Mouse (Mus musculus): ENCODE results near the gene Usp33.

Gene Usp33

DNA sequence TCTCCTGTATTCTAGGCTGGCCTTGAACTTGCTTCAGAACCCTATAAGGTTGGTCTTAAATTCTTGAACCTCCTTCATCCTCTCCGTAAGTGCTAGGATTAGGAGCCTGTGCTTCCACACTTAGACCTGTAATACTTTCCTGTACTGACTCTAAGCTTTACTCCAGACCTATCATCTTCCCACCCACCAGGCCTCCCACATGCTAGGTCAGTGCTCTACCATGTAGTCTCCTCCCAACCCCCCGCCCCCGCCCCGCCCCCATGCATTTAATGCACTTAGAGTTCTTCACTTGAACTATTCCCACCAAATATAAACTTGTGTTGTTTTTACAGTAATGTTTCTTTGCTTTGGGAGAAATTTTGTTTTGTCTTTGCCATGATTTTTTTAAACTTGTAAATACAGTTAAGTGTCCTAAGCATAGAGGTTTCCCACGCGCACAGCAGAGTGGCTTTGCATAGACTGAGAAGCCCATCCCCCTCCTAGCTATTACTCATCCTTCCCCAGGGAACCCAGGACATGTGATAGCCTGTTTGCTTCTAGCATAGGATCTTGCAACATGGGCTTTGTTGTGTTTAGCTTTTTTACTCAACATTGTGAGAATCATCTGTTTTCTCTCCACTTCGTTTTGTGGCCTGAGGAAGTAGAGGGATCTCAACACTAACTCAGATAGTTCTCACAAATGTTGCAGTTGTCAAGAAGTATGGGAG, 55.8 kb downstream of the Usp33 start:
- DNase-seq (ENCODE audit: low spot score): peak; percentile 68

DNA sequence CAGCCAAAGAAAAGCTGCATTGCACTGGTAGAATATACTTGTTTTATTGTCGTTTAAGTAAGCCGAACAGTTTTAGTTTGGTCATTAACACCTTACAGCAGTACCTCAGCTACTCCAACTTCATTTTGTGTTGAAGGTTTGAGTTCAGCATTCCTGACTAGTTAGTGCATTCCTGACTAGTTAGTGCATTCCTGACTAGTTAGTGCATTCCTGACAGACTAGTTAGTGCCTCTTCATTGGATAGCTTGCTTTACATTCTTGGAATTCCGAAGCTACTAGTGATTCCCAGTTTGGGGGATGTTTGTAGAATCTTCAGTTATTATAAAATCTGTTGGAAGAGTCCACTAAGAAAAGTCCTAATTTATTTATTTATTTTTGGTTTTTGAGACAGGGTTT, 56.4 kb downstream of the Usp33 start:
- DNase-seq (ENCODE audit: low spot score): no peak

DNA sequence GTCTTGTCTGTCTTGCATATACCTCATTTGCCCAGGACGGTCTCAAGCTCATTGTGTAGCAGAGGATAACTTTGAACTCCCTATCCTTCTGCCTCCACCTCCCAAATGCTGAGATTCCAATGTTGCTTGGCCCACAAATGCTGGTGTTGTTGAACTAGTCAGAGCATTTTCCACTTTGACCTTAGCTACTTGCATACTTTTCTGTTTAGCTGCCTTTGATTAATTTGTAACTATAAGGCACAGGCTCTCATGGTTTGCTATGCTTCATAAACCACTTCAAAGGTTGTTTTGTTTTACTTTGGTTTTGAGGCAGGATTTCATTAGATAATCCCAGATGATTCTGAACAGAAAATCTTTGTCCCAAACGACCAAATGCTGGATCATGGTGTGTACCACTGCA, 57.5 kb downstream of the Usp33 start:
- no peak for DNase-seq (ENCODE audit: low spot score)

DNA sequence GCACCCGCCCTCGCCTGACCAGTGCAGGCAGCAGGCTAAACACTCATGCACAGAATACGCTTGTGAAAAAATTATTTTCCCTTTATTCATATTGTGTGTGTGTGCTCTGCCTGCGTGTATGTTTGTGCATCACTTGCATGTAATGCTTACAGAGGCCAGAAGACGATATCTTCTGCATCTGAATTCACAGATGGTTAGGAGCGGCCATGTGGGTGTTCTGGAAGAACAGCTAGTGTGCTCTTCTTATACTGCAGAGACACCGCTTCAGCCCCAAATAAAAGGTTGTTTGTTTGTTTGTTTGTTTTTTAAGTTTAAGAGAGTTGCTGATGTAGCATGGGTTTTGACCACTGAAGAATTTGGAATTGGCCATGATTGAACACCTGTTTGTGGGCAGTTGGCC, 59.1 kb downstream of the Usp33 start:
- no peak for DNase-seq (ENCODE audit: low spot score)

DNA sequence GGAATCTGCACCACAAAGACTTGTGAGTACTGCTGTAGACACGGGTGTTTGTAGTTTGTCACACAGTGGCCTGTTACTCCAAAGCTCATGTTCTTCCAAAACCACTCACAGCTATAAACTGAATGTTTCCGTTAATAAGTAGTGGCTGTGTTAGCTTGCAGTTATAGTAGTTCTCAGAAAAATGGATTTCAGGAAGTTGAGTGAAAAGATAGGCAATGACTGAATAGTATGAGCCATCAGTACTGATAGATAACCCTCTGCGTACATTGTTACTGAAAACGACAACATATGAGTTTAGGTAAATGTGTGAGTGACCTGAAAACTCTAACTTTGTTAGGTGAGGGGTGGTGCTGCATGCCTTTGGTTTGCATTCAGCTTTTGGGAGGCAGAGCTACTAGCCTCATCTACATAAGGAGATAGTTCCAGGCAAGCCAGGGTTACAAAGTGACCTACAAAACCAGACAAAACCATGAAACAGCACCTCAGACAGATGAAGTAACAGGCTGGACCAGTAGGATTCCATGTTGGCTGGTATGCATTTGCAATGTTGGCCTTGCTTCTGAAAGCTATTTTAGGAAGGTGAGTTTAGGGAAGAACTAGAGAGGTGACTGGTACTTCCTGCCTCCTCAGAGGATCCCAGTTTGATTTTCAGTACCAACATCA, 59.8 kb downstream of the Usp33 start:
- DNase-seq (ENCODE audit: low spot score): no peak

DNA sequence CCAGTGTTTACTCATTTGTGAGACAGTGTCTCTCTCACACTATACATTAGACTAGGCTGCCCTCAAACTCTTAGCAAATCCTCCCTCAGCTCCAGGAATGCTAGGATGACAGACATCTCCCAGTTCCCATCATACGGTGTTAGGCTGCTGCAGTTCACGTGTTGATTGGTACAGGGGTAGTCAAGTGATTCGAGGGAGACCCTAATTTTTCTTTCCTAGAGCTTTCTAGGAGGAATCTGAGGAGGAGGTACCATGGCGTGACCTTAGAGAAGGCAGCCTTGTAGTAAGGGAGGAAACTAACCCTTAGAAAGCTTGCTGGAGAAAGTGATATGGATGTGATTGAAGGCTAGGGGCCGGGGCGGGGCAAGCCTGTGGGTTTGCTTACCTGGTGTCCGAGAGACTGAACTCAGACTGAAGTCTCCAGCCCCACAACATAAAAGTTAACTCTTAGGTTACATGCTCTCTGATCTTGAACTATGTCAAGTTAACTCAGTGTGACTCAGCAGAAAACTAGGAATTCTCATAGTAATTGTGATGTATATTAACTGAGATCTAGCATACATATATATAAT, 64.8 kb downstream of the Usp33 start:
- DNase-seq (ENCODE audit: low spot score): no peak

DNA sequence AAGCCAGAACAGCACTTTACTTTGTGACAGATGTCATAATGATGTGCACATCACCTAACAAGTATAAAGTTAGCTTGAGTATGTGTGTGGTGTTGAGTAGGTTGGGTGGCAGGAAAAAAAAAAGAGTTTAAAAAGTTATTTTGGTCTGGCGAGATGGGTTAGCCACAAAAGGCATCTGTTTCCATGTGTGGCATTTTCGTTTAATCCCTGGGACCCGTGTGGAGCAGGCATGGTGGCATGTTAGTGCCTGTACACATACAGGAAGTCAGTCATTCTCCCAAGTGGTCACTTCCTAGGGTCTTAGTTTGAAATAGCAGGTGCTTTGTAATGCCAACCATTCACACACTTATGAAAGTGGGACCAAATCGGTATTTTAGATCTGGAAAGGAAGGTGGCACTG, 66.1 kb downstream of the Usp33 start:
- DNase-seq (ENCODE audit: low spot score): no peak

DNA sequence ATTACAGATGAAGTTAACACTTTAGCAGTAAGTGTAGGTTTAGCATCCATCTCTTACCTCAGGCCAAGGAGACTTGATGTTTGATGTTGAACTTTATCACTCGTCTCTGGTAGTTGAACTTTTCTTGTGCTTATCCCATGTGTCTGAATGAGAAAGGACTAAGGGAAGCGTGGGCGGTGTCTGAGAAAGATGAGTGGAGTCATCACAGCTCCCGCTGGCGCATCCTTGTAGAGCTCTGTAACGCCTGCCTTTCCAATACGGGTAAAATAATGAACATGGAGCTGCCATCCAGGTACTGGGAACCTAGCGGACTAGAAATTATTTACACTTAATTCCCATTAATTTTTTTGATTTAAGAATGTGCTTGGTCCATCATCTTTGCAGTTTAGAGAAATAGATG, 82.6 kb downstream of the Usp33 start:
- DNase-seq (ENCODE audit: low spot score): no peak

DNA sequence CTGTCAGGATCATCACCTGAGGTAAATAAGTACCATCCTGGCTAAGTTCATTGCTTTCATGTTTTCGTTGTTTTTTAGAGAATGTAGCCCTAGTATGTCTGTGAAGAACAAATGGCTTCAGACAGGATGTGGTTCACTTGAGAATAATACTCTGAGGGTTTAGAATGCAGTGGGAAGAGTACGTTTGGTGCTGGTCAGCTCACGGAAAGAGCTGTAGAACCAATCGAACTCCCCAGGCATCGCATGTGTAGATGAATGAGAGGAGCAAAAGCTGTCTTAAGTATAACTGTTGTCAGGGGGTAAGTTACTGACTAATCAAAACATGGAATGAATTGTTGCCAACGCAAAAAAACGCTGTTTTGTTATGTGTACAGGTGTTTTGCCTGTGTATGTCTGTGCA, 86.4 kb downstream of the Usp33 start:
- no peak for DNase-seq (ENCODE audit: low spot score)

DNA sequence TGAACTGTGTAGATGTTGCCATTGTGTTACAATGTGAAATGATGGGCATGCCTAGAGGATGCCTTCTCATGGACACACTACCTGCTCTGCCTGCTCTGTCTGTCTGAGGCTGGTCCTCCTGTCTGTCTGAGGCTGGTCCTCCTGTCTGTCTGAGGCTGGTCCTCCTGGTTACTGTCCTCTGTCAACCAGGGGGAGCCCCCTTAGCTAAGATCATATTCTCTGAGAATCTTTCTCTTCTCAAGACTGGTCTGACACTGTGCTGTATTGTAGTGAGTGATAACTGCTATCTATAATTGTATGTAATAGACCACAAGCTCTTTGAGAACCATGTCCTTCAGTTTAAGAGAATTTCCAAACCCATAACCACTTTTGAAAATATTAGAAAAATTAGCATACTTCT, 89.3 kb downstream of the Usp33 start:
- DNase-seq (ENCODE audit: low spot score): no peak

DNA sequence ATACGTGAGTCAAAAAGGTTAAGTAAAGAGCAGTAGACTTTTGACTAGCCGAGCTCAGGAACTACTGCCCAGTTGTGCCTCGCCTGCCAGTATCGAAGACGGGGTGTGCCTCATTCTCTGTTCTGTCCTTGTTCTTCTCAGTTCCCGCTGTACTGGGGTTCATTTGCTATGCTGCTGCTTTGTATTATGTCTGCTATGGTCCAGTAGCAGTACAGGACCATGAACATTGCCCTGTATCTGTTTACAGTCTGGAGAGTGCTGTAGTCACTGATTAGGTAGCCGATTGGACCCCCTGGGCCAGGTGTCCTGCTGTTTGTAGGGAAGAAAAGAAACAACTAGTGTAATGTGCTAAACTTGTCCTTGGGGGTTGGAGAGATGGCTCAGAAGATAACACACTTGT, 91.8 kb downstream of the Usp33 start:
- no peak for DNase-seq (ENCODE audit: low spot score)

DNA sequence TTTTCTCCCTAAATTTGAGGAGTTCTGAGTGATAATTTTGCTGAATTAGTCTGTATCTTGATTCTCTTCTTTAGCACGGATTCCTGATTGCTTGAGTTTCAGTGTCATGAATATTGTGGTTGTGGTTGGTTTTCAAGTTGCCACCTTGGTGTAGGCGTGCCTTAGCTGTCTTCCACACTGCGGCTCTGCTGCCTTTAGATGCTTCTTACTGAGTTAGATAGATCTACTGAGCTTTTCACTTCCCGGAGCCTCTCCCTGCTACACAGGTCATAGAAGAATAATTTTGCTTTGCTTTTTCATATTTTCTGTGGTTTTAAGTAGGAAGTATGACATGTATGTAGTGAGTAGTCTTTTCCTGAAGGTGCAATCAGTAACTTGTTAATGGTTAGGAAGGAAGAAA, 96.5 kb downstream of the Usp33 start:
- no peak for DNase-seq (ENCODE audit: low spot score)

All from urinary bladder, postnatal 14 days (tissue).